Mouse (Mus musculus): ENCODE results near the gene A630076J17Rik. TPM values are rescaled to one million over a fixed set of nuclear protein-coding genes. Genes with fewer than 3 reads are reported as not detected.

The A630076J17Rik gene
- polyA plus RNA-seq (2014; fragmentation: Illumina TruSeq; extraction: RNeasy Lipid Tissue Mini Kit (QIAGEN cat#74804); ENCODE audit: low read depth, low replicate concordance): not detected

GRCm38 (mm10) chr3:107230527-107230926, at the start of gene A630076J17Rik:
TSS of gene A630076J17Rik (plus strand) at chr3:107230614.

GRCm38 (mm10) chr3:107182756-107183155, 47.7 kb upstream of the A630076J17Rik start, which contains the start of gene Kcna10:
TSS of gene Kcna10 (plus strand) at chr3:107183056.

DNA sequence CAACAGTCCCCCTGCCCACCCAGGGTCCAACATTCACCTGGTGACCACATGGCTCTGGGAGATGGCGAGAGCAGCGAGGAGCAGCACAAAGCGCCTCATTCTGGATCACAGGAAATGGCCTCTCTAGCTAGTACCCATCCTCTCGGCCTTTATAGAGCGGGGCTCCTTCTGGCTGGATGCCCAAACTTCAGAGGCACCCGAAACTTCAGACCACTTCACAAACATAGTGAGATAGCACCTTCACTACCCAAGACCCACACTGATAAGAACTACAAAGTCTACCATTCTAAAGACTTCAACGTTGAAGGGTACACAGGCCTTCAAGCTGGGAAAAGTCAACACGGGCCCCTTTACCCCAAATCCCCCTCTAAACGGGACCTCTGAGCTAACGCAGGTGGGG, 8.8 kb upstream of the A630076J17Rik start, which contains the start of gene Cym:
TSS of gene Cym (minus strand) at position 125 of the 400 bp plus-strand sequence.

DNA sequence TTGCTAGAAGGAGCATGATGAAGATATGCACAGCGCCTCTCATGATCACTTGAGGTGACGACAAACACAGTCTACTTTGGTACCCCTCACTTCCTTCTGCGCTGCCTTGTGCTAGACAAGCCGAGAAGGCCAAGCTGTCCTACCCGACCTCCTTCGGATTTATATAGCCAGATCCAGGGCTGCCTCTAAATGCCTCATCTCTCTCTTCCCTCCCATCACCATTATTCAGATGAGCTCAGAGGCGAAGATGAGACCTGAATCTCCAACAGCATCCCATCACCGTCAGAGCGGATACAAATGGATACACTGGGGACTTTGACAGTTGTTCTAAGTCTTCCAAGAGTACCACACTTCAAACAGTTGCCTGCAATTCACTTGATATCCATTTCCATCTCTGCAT, 9.2 kb downstream of the A630076J17Rik start, which contains the start of gene Prok1:
TSS of gene Prok1 (minus strand) at position 101 of the 400 bp plus-strand sequence.

DNA sequence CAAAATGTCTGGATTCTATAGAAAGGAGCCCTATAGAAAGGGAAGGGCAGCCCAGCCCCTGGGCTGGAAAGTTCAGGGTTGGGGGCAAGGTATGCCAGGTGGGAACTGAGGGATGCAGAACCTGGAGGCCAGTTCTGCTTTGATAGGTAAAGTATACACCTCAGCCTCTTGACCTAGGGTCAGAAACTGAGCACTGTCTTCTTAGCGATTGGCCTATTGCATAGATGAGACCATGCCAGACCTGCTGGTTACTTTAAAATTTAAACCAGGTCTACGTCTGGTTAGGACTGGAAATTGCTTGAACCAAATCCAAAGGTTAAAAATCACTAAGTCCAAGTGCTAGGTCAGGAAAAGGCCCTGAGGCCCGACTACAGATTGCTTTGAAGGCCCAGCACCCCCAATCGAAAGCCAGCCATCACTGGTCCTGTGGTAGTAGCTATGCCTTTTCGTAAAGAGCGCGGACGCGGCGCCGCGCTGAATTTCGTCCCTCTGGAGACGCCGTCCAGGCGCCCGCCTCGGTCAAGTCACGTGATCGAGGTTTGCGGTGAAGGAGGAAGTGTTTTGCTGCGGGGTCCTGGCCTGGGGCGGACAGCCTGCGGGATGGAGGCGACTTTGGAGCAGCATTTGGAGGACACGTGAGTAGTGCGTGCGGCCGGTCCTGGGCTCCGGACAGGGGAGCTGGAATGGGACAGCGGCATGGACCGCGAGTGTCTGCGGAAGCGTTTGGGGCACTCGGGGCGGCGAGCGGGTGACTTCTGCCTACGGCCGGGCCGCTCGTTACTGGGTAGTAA, 48.3 kb downstream of the A630076J17Rik start, which contains the start of gene Lamtor5:
TSS of gene Lamtor5 (plus strand) at position 380 of the 791 bp plus-strand sequence.

Other genes starting within 250 kb of the A630076J17Rik start
- gene Kcna3, start 194.4 kb upstream of the A630076J17Rik start, polyA plus RNA-seq (2014; fragmentation: Illumina TruSeq; extraction: RNeasy Lipid Tissue Mini Kit (QIAGEN cat#74804); ENCODE audit: low read depth, low replicate concordance): not detected
- 0.20 TPM for gene Kcna2, start 129.5 kb upstream of the A630076J17Rik start, polyA plus RNA-seq (2014; fragmentation: Illumina TruSeq; extraction: RNeasy Lipid Tissue Mini Kit (QIAGEN cat#74804); ENCODE audit: low read depth, low replicate concordance)
- gene Kcna10, start 47.6 kb upstream of the A630076J17Rik start, polyA plus RNA-seq (2014; fragmentation: Illumina TruSeq; extraction: RNeasy Lipid Tissue Mini Kit (QIAGEN cat#74804); ENCODE audit: low read depth, low replicate concordance): not detected
- not detected for gene Cym, start 8.9 kb upstream of the A630076J17Rik start, polyA plus RNA-seq (2014; fragmentation: Illumina TruSeq; extraction: RNeasy Lipid Tissue Mini Kit (QIAGEN cat#74804); ENCODE audit: low read depth, low replicate concordance)
- 5.7 TPM for gene Prok1, start 9.1 kb downstream of the A630076J17Rik start, polyA plus RNA-seq (2014; fragmentation: Illumina TruSeq; extraction: RNeasy Lipid Tissue Mini Kit (QIAGEN cat#74804); ENCODE audit: low read depth, low replicate concordance)
- 322 TPM for gene Lamtor5, start 48.2 kb downstream of the A630076J17Rik start, polyA plus RNA-seq (2014; fragmentation: Illumina TruSeq; extraction: RNeasy Lipid Tissue Mini Kit (QIAGEN cat#74804); ENCODE audit: low read depth, low replicate concordance)
- gene Slc16a4, start 60.6 kb downstream of the A630076J17Rik start, polyA plus RNA-seq (2014; fragmentation: Illumina TruSeq; extraction: RNeasy Lipid Tissue Mini Kit (QIAGEN cat#74804); ENCODE audit: low read depth, low replicate concordance): 581 TPM
- gene Rbm15, start 103.1 kb downstream of the A630076J17Rik start, polyA plus RNA-seq (2014; fragmentation: Illumina TruSeq; extraction: RNeasy Lipid Tissue Mini Kit (QIAGEN cat#74804); ENCODE audit: low read depth, low replicate concordance): 9.9 TPM
- gene Kcnc4, start 228.9 kb downstream of the A630076J17Rik start, polyA plus RNA-seq (2014; fragmentation: Illumina TruSeq; extraction: RNeasy Lipid Tissue Mini Kit (QIAGEN cat#74804); ENCODE audit: low read depth, low replicate concordance): not detected

All from kidney, adult 10 weeks (tissue).